Mouse (Mus musculus): ENCODE results near the gene Large2.

DNA sequence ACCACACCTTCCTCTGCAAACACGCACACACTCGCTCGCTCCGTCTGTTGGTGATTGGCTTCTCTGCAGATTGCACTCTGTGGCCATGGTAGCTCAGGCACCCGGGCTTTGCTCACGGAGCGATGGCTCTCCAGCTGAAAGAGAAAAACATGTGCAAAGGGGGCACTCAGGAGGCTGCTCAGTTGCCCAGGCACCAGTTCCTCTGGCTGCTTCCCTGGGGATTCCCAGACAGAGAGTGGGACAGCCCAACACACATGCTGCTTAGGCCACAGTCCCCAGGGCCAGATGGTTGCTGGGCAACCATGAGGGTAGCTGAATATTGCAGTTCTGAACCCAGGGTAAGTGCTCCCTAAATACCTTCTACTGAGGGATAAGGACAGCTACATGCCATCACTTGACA, 31.0 kb upstream of the Large2 start:
- TF ChIP-seq CTCF (IDR thresholded peaks at IDR 0.05; ENCODE audit: borderline replicate concordance, insufficient read depth, low read length): no peak
- no peak for TF ChIP-seq POLR2A (IDR thresholded peaks at IDR 0.05; ENCODE audit: low read depth, low read length)

Data from embryonic fibroblast, embryonic 13.5 days (primary cell).